Mouse (Mus musculus) midbrain, embryonic 15.5 days (tissue): Measurements from ENCODE around the gene Nfix. TPM values are rescaled to one million over a fixed set of nuclear protein-coding genes. Genes with fewer than 3 reads are reported as not detected.
"Not testable (repeated sequence)": the region's sequence is repeated elsewhere in the genome, so short reads cannot be mapped to it uniquely, and the experiment has no call there.

ENCODE experiments used
- ATAC-seq: fragments of 200-750 bp; cut with Nextera tagmentation; replicated peaks from 2 replicates; pipeline ENCODE4 v1.8.0; 2017; ENCODE audit warnings: moderate TSS enrichment
- H3K27ac ChIP-seq: fragments of 300-500 bp; sonication (generic); 2 replicates; pipeline ENCODE4 v1.5.1; 2015; ENCODE audit warnings: mild to moderate bottlenecking, inconsistent platforms
- H3K27me3 ChIP-seq: fragments of 300-500 bp; sonication (generic); replicated peaks from 2 replicates; pipeline ENCODE4 v1.6.1; 2015; ENCODE audit warnings: inconsistent platforms
- H3K36me3 ChIP-seq: fragments of 300-500 bp; sonication (generic); replicated peaks from 2 replicates; pipeline ENCODE4 v1.6.1; 2015; ENCODE audit warnings: inconsistent platforms
- H3K4me1 ChIP-seq: fragments of 300-500 bp; sonication (generic); 2 replicates; pipeline ENCODE4 v1.6.1; 2015; ENCODE audit warnings: inconsistent platforms
- H3K4me2 ChIP-seq: fragments of 300-500 bp; sonication (generic); 2 replicates; pipeline ENCODE4 v1.6.1; 2015; ENCODE audit warnings: inconsistent platforms, mild to moderate bottlenecking, moderate library complexity
- H3K4me3 ChIP-seq: fragments of 300-500 bp; sonication (generic); 2 replicates; pipeline ENCODE4 v1.5.1; 2015; ENCODE audit warnings: mild to moderate bottlenecking, inconsistent platforms
- H3K9ac ChIP-seq: fragments of 300-500 bp; sonication (generic); 2 replicates; pipeline ENCODE4 v1.6.1; 2015; ENCODE audit warnings: mild to moderate bottlenecking, inconsistent platforms
- H3K9me3 ChIP-seq: fragments of 300-500 bp; sonication (generic); 2 replicates; pipeline ENCODE4 v1.6.1; 2016; ENCODE audit warnings: inconsistent platforms
- WGBS: fragments of 180-500 bp; shearing (Covaris S2); methylation state at CpG from one replicate; pipeline ENCODE4 v1.1.7; 2015; ENCODE audit warnings: mixed read lengths; 5-methylcytosine and 5-hydroxymethylcytosine counted together
- polyA plus RNA-seq: library from polyadenylated mRNA; unstranded; fragments of >200 nt; fragmentation: Nextera tagmentation; extraction: Ambion mirVana; gene quantifications from 2 replicates; pipeline ENCODE4 v1.2.1, GENCODE M21; 2015

The Nfix gene
- polyA plus RNA-seq, 1 experiment from 2014 or later = 48.6 TPM

DNA sequence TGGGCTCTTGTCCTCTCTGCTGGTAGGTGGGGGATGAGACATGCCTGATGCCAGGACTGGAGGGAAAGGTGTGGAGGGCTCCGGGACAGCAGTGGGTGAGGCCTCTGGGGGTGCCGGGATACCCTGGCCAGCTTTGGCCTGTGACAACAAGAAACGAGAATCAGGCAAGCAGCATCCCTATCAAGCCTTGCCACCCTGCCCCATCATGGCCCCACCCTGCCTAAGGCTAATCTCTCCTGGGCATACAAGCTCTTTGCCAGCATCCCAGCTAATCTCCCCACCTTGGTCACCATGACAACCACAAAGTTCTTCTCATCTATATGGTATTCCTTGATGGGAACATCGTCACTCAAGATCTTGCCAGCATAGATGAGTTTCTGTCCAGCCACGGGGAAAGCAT is 38.4 kb upstream of the Nfix start:
- Histone ChIP-seq H3K27me3 (no peaks in the 10 kb centered on the region), H3K27ac (no peak overlapping the region), H3K4me2 (no peak overlapping the region), H3K9me3 (no peaks in the 10 kb centered on the region), H3K4me1 (peaks cover 22% of the 10 kb centered on the region), H3K4me3 (no peak overlapping the region), H3K9ac (no peak overlapping the region), H3K36me3 (peaks cover 60% of the 10 kb centered on the region)
- 77% methylated on average over 5 of the region's 5 CpGs for WGBS
- ATAC-seq = no peak

DNA sequence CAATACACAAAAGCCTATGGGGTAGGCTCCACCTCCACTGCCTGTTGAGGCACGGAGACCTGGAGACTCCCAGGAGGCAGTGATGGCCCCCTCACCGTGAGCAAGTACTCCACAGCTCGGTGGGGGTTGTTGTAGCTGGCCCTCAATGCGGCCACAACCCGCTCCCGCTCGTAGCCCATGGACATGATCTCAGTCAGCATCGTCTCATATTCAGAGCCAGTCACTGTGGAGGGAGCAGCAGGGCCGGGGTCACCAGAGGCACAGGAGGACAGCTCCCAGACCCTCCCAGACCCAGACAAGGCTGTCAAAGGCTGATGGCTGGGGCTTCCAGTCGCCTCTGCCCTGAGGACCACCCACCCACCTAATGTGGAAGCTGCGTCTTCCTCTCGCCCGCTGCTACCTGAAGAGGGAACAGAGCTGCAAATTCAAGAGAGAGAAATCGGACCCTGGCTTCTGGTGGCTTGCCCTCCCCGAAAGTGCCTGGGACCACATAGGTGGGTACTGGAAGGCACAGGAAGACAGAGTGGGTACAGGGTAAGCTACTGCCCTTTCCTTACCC is 37.8 kb upstream of the Nfix start:
- H3K27me3 ChIP-seq = no peaks in the 10 kb centered on the region

DNA sequence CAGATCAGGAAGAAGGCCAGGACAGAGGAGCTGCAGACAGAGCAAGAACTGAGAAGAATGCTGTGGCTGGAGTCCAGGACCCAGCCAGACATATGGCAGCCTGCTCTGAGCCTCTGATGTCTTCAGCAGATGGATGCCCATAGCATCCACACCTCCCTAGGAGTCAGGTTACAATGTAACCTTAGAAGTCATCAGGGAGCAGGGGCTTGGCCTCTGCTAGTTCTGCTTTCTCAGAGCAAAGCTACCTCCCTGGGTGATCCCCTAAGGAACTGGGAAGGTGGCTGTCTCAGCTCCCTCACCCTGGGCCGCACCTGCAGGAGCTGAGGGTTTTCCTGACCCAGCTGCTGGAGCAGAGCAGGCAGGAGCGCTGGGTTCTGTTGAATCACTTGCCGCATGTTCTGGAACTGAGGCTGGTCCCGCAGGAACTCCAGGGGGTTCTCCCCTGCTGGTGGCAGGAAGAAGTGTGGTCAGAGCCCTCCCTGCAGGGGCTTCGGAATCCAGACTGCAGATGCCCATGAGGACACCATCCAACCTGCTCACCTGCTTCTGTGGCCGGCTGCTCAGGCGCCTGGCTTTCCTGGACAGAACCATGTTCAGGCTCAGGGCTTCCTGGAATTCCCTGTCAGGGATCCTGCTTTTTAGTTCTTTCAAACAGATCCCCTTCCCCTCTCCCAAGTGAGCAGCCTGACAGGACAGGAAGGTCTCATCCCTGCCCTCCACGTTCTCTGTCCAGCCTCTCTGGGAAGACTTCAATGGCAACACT is 37.2 kb upstream of the Nfix start:
- Histone ChIP-seq H3K9ac (no peak overlapping the region), H3K27ac (no peak overlapping the region), H3K4me2 (no peak overlapping the region), H3K4me1 (peaks cover 26% of the 10 kb centered on the region), H3K36me3 (peaks cover 49% of the 10 kb centered on the region), H3K9me3 (no peaks in the 10 kb centered on the region), H3K4me3 (no peak overlapping the region), H3K27me3 (no peaks in the 10 kb centered on the region)
- no peak for ATAC-seq
- 71% methylated on average over 8 of the region's 8 CpGs for WGBS

More for the DNA sequence above, 37.8 kb upstream of the Nfix start:
- no peak for ATAC-seq
- Histone ChIP-seq H3K4me3 (no peak overlapping the region), H3K9ac (no peak overlapping the region), H3K9me3 (no peaks in the 10 kb centered on the region), H3K27ac (no peak overlapping the region), H3K4me2 (no peak overlapping the region), H3K36me3 (peaks cover 56% of the 10 kb centered on the region), H3K4me1 (peaks cover 27% of the 10 kb centered on the region)
- WGBS = 85% methylated on average over 15 of the region's 15 CpGs

DNA sequence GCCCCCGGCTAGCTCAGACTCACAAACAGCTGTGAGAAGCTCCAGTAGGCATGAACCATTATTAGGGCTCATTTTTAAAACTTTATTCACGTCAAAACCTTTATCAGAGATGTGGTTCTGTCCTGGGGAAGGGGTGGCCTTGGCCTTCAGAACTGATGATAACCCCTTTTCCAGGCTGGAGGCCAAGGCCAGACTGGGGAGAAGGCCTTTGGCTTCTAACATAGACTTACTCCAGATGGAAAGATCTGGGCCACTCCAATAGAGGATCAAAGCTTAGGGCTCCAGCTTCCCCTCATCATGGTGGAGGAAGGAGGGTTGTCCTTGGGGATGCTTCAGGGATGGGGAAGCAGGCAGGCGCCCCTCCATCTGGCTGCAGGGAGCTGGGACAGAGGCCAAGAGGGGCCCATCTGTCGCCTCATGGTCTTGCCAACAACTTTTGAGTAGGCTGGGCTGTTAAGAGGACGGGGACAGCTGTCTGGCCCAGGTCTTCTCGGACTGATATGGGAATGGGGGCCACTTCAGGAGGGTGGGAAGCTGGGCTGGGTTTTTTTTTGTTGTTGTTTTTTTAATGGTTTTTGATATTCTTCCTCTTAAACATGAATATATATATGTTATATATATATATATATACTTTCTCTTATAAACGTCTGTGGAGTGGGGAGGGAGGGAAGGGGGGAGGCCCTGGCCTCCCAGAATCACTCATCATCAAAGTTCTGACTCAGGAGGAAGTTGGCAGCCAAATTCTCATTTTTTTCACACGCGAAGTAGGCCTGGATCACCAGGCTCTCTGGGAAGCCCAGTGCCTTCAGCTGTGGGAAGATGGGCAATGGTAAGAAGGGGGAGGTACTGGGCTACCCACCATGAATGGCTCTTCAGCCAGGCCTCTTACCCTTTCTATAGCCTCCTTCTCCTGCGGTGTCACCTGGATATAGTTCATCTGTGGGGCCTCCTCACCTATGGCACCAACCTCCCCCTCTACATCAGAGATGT is 35.0 kb upstream of the Nfix start:
- H3K4me2 ChIP-seq = no peak overlapping the region
- H3K4me3 ChIP-seq = no peak overlapping the region
- H3K4me1 ChIP-seq = peaks cover 26% of the 10 kb centered on the region
- H3K27me3 ChIP-seq = no peaks in the 10 kb centered on the region
- 0 out of 2 replicates have a peak overlapping the region, but pooled peaks have one; percentile 46 for H3K27ac ChIP-seq
- ATAC-seq = no peak
- no peaks in the 10 kb centered on the region for H3K9me3 ChIP-seq
- 78% methylated on average over 10 of the region's 10 CpGs for WGBS
- peaks cover 41% of the 10 kb centered on the region for H3K36me3 ChIP-seq
- no peak overlapping the region for H3K9ac ChIP-seq

DNA sequence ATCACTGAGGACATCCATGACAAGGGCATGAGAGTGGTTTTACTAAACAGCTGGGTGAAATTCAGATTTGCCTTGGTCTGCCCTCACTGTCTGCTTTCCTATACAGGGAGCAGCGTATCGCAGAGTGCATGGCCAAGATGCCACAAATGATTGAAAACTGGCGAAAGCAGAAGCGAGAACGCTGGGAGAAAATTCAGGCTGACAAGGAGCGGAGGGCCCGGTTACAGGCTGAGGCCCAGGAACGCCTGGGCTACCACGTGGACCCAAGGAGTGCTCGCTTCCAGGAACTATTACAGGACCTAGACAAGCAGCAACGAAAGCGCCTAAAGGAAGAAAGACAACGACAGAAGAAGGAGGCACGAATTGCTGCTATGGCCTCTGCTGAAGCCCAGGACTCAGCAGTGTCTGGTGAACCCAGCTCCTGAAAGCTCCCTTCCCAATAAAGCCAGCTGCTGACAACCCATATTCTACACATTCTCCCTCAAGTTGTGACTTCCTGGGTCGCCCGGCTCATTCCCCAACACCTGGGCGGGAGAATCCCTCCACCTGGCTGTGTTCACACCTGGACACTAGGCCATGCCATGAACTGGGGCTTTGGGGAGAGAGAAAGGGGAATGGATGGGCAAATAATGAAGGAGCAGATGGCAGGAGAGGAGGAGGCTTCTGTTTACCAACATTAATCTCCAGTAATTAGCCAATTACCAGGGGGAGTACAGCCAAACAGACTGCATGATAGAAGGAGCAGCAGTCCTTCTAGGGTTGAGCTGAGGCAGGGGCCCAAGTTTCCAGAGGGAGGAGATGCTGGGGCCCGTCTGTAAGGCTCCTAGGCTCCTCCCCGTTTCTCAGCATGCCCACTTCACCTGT is 34.1 kb upstream of the Nfix start:
- H3K9ac ChIP-seq = no peak overlapping the region
- no peaks in the 10 kb centered on the region for H3K9me3 ChIP-seq
- H3K36me3 ChIP-seq = peaks cover 41% of the 10 kb centered on the region
- H3K4me1 ChIP-seq = peaks cover 19% of the 10 kb centered on the region
- no peak overlapping the region for H3K4me3 ChIP-seq
- WGBS = 86% methylated on average over 19 of the region's 19 CpGs
- H3K4me2 ChIP-seq = no peak overlapping the region
- no peak for ATAC-seq
- no peaks in the 10 kb centered on the region for H3K27me3 ChIP-seq
- peak overlapping the region; percentile 46 for H3K27ac ChIP-seq

DNA sequence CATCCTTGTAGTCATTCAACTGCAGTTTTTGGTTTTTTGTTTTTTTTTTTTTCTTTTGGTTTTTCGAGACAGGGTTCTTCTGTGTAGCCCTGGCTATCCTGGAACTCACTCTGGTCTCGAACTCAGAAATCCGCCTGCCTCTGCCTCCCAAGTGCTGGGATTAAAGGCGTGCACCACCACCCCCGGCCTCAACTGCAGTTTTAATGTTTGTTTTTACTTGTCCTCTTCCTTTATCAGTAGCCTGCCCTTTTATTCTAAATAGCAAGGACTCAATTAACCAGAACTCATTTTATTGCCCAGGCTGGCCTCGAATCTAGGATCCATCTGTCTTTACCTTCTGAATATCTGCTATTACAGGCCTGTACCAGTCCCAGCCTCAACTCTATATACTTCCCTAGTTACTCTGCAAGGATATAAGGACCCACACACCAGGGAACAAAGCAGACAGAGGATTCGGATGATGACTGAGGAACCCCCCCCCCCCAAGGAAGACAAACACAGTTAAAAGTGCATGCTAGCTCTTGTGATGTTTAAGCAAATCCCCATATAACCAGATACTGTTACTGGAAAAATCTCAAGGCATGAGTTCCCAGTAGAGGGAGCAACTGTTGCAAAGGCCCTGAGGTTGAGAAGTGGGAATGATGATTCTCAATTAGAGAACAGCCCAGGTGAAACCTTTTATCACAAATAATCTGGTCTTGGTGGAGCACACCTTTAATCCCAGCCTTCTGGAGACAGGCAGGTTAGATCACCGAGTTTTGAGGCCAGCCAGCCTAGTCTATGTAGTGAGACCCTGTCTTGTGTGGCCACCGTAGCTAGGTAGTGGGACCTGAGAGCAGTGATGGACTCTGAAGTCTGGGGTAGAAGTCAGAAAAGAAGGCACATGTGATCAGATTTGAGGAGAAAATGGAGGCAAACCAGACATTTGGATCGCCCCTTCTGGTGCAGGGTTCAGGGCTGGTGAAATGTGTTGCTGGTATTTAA is 32.9 kb upstream of the Nfix start:
- Histone ChIP-seq H3K4me3 (peak overlapping the region; percentile 58), H3K4me1 (peaks cover 12% of the 10 kb centered on the region), H3K36me3 (peaks cover 39% of the 10 kb centered on the region), H3K9me3 (no peaks in the 10 kb centered on the region), H3K4me2 (peak overlapping the region; percentile 62), H3K27ac (peak overlapping the region; percentile 87), H3K27me3 (no peaks in the 10 kb centered on the region), H3K9ac (peak overlapping the region; percentile 83)
- WGBS = 71% methylated on average over 10 of the region's 10 CpGs
- no peak for ATAC-seq

DNA sequence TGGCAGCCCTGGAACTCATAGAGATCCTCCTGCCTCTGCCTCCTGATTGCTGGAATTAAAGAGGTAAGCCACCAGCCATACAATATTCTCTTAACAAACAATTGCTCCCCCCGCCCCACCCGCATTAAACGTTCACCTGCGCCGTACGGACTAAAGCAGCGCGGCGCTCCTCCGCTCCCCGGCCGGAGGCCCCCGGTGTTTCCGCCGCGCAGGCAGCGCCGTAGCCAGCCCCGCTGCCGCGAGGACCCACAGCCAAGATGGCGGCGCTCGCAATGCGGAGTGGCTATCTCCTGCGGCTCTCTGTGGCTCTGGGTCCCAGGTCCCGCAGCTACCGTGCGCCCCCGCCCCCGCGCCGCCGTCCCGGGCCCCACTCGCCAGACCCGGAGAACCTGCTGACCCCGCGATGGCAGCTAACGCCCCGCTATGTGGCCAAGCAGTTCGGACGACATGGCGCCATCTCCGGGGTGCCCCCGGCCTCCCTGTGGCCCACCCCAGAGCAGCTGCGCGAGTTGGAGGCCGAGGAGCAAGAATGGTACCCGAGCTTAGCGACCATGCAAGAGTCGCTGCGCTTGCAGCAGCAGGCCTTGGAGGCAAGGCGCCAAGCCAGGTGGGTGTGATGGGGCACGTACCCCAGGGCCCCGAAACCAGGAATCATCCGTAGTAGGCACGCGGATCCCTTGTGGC is 32.0 kb upstream of the Nfix start:
- Histone ChIP-seq H3K9me3 (no peaks in the 10 kb centered on the region), H3K36me3 (peaks cover 30% of the 10 kb centered on the region), H3K4me3 (peak overlapping the region; percentile 58), H3K9ac (peak overlapping the region; percentile 83), H3K4me2 (peak overlapping the region; percentile 62), H3K4me1 (peaks cover 12% of the 10 kb centered on the region), H3K27me3 (no peaks in the 10 kb centered on the region), H3K27ac (peak overlapping the region; percentile 87)
- under 1% methylated on average over 58 of the region's 59 CpGs for WGBS
- peak; percentile 81 for ATAC-seq

DNA sequence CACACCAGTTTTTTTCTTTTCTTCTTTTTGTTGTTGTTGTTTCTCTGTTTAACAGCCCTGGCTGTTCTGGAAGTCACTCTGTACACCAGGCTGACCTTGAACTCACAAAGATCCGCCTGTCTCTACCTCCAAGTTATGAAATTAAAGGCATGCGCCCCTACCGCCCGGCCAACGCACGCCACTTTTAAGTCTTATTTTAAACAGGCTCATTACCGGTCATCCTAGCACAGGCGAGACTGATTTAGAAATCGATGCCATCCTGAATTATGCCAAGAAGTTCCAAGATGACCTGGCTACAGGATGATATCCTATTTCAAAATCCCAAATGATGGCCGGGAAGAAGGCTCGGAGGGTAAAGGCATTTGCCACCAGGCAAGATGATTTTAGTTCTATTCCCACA is 31.3 kb upstream of the Nfix start, which contains the start of gene Gadd45gip1:
Gadd45gip1 (plus strand) TSS at position 33 of the 400 bp plus-strand sequence.
- 77% methylated on average over 11 of the region's 11 CpGs for WGBS
- Histone ChIP-seq H3K4me2 (peak within 1 kb of the TSS; percentile 62), H3K36me3 (peaks cover 24% of the 10 kb centered on the region), H3K27ac (peak within 1 kb of the TSS; percentile 87), H3K9me3 (no peaks in the 10 kb centered on the region), H3K27me3 (no peaks in the 10 kb centered on the region), H3K9ac (peak within 1 kb of the TSS; percentile 83), H3K4me3 (peak within 1 kb of the TSS; percentile 58), H3K4me1 (peaks cover 12% of the 10 kb centered on the region)
- no peak for ATAC-seq

DNA sequence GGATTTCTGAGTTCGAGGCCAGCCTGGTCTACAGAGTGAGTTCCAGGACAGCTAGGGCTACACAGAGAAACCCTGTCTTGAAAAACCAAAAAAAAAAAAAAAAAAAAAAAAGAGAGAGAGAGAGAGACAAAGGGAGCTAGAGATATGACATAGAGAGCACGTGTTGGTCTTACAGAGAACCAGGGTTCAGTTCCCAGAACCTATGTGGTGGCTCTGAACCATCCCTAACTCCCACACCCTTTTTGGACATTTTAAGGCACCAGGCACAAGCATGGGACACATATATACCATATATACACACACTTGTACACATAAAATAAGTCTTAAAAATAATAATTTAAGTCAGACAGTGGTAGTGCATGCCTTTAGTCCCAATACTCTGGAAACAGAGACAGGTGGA is 26.4 kb upstream of the Nfix start:
- 82% methylated on average over 2 of the region's 2 CpGs for WGBS
- H3K9ac ChIP-seq, H3K4me3 ChIP-seq, ATAC-seq, H3K36me3 ChIP-seq, H3K27me3 ChIP-seq, H3K27ac ChIP-seq, H3K9me3 ChIP-seq, H3K4me2 ChIP-seq, H3K4me1 ChIP-seq: not testable (repeated sequence)

DNA sequence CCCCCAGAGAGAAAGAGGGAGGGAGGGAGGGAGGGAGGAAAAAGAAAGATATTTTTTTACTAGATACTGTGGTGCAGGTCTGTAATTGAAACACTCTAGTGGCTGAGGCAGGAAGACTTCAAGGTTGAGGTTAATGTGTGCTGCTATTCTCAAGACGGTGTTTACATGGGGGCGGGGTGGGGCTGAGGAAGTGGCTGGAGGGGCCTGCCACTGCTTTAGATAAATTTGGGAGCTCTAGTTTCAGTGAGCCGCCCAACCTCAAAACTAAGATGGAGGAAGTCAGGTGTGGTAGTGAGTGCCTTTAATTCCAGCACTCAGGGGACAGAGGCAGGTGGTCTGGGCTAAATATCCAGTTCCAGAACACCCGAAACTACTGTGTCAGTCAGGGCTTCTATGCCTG is 25.5 kb upstream of the Nfix start:
- peaks cover 8% of the 10 kb centered on the region for H3K4me1 ChIP-seq
- ATAC-seq = no peak
- no peak overlapping the region for H3K4me2 ChIP-seq

More for the DNA sequence above, 25.5 kb upstream of the Nfix start:
- Histone ChIP-seq H3K27ac (no peak overlapping the region), H3K36me3 (no peaks in the 10 kb centered on the region), H3K9me3 (no peaks in the 10 kb centered on the region), H3K27me3 (no peaks in the 10 kb centered on the region; the same call in 1 of the 2 replicates), H3K4me3 (no peak overlapping the region), H3K9ac (no peak overlapping the region)
- 85% methylated on average over 4 of the region's 4 CpGs for WGBS
